Mouse (Mus musculus): ENCODE results near the gene Mybph. TPM values are rescaled to one million over a fixed set of nuclear protein-coding genes. Genes with fewer than 3 reads are reported as not detected.

Gene Mybph
- total and polyA plus RNA-seq, 3 experiments: not detected

DNA sequence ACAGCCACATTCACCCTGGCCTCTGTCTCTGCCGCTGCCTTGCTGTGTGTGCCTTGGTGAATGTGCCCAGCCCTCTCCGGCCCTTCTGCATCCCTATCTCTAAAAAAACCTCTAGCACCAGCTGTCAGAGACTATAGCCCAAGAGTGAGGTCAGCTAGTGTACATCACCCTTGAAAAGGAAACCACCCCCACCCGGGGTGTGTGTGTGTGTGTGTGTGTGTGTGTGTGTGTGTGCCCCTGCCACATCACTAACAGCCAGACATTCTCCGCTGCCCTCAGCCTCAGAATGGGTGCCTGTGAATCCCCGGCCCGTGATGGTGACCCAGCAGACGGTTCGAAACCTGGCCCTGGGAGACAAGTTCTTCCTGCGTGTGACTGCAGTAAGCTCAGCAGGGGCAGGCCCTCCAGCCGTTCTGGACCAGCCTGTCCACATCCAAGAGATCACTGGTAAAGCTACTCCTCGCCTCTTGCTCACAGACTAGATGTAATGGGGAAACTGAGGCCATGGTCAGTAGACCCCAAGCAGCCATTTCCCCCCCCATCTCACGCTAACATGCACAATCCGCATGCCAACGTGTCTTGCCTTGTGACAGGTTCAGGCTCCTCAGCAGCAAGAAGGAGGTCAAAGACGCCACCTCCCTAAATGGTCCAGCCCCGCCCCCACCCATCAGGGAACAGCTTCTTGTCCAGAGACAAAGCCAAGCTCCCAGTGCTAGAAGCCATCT, 1.2 kb downstream of the Mybph start:
- Histone ChIP-seq H3K9me3 (replicated peaks; ENCODE audit: insufficient read depth, low read length) (no peaks in the 10 kb centered on the region), H3K4me3 (ENCODE audit: control insufficient read depth in 1 of 2, insufficient read depth in 1 of 2, low read depth in 2 of 2, low read length in 2 of 2) (no peak overlapping the region), H3K4me1 (ENCODE audit: control insufficient read depth in 1 of 2, insufficient read depth in 2 of 2, low read length in 2 of 2) (peaks cover 0 to 13% of the 10 kb centered on the region in 2 experiments; a peak in 2 of 4 replicates), H3K79me2 (ENCODE audit: control insufficient read depth, insufficient read depth, low read length, poor library complexity) (no peaks in the 10 kb centered on the region), H3K27ac (ENCODE audit: control insufficient read depth, low read depth, low read length) (no peak overlapping the region), H3K27me3 (ENCODE audit: control insufficient read depth in 1 of 2, insufficient read depth in 2 of 2, low read length in 2 of 2) (no peaks in the 10 kb centered on the region), H3K9ac (ENCODE audit: control insufficient read depth, low read depth, low read length, poor library complexity, severe bottlenecking) (no peak overlapping the region), H3K36me3 (ENCODE audit: control insufficient read depth in 1 of 2, insufficient read depth in 2 of 2, low read length in 2 of 2) (peaks cover 0 to 4% of the 10 kb centered on the region in 2 experiments; a peak in 1 of 4 replicates)
- TF ChIP-seq MAX (IDR thresholded peaks at IDR 0.05; ENCODE audit: low read length) (no peak), MYC (IDR thresholded peaks at IDR 0.05; ENCODE audit: low read depth, low read length) (no peak), UBTF (IDR thresholded peaks at IDR 0.05; ENCODE audit: borderline replicate concordance, insufficient read depth, low read depth, low read length) (no peak), USF1 (IDR thresholded peaks at IDR 0.05; ENCODE audit: low read depth, low read length) (no peak)
- no peak for DNase-seq (ENCODE audit: low read depth, low spot score)

GRCm38 (mm10) chr1:134195117-134195516, 1.9 kb downstream of the Mybph start:
- Histone ChIP-seq H3K79me2 (ENCODE audit: control insufficient read depth, insufficient read depth, low read length, poor library complexity) (no peaks in the 10 kb centered on the region), H3K27me3 (ENCODE audit: control insufficient read depth in 1 of 2, insufficient read depth in 2 of 2, low read length in 2 of 2) (no peaks in the 10 kb centered on the region), H3K9me3 (replicated peaks; ENCODE audit: insufficient read depth, low read length) (no peaks in the 10 kb centered on the region), H3K9ac (ENCODE audit: control insufficient read depth, low read depth, low read length, poor library complexity, severe bottlenecking) (no peak overlapping the region), H3K4me3 (ENCODE audit: control insufficient read depth in 1 of 2, insufficient read depth in 1 of 2, low read depth in 2 of 2, low read length in 2 of 2) (no peak overlapping the region), H3K27ac (ENCODE audit: control insufficient read depth, low read depth, low read length) (no peak overlapping the region), H3K36me3 (ENCODE audit: control insufficient read depth in 1 of 2, insufficient read depth in 2 of 2, low read length in 2 of 2) (peaks cover 0 to 4% of the 10 kb centered on the region in 2 experiments; a peak in 1 of 4 replicates), H3K4me1 (ENCODE audit: control insufficient read depth in 1 of 2, insufficient read depth in 2 of 2, low read length in 2 of 2) (peaks cover 0 to 13% of the 10 kb centered on the region in 2 experiments; a peak in 2 of 4 replicates)
- no peak for DNase-seq (ENCODE audit: low read depth, low spot score)
- TF ChIP-seq ZNF384 (IDR thresholded peaks at IDR 0.05; ENCODE audit: low read depth, low read length): no peak
- TF ChIP-seq TCF12 (IDR thresholded peaks at IDR 0.05; ENCODE audit: low read depth, low read length): no peak
- TF ChIP-seq POLR2AphosphoS5 (IDR thresholded peaks at IDR 0.05; ENCODE audit: borderline replicate concordance, low read depth, low read length): no peak
- TF ChIP-seq CHD1 (IDR thresholded peaks at IDR 0.05; ENCODE audit: low read depth, low read length): no peak
- no peak for TF ChIP-seq ELF1 (IDR thresholded peaks at IDR 0.05; ENCODE audit: low read depth, low read length)
- TF ChIP-seq EP300 (IDR thresholded peaks at IDR 0.05; ENCODE audit: low read depth in 1 of 2, low read length in 2 of 2): no peak
- no peak for TF ChIP-seq JUND (IDR thresholded peaks at IDR 0.05; ENCODE audit: low read depth, low read length)
- TF ChIP-seq GATA1 (IDR thresholded peaks at IDR 0.05; ENCODE audit: low read depth, low read length): no peak
- no peak for TF ChIP-seq SMC3 (IDR thresholded peaks at IDR 0.05; ENCODE audit: low read depth, low read length)
- TF ChIP-seq E2F4 (IDR thresholded peaks at IDR 0.05; ENCODE audit: borderline replicate concordance, low read depth, low read length): no peak
- TF ChIP-seq NELFE (IDR thresholded peaks at IDR 0.05; ENCODE audit: low read depth, low read length): no peak
